Mouse (Mus musculus) fat pad, adult 2 months (tissue): ENCODE measurements around the gene Olfr1330.
"Not testable (repeated sequence)": the region's sequence is repeated elsewhere in the genome, so short reads cannot be mapped to it uniquely, and the experiment has no call there.

ENCODE experiments used
- DNase-seq: peaks from one replicate; pipeline ENCODE4 v3.0.0-alpha.2; 2011; ENCODE audit warnings: low read depth, low spot score; ENCODE audit errors: extremely low read depth

Gene Olfr1330

GRCm38 (mm10) chr4:118888297-118888696 lies at the start of gene Olfr1330:
Gene Olfr1330, plus strand, starts transcription at chr4:118888597.
- no peak for DNase-seq

GRCm38 (mm10) chr4:118861791-118862190 lies 26.6 kb upstream of the Olfr1330 start:
- DNase-seq: no peak

- DNase-seq: no peak
Observed at GRCm38 (mm10) chr4:118862704-118863103, 25.7 kb upstream of the Olfr1330 start.

GRCm38 (mm10) chr4:118864349-118864748 lies 24.0 kb upstream of the Olfr1330 start, which contains the start of gene Olfr1331:
Gene Olfr1331, plus strand, starts transcription at chr4:118864649.
- DNase-seq: no peak

GRCm38 (mm10) chr4:118867566-118867965 lies 20.8 kb upstream of the Olfr1330 start:
- no peak for DNase-seq

- DNase-seq: no peak
Observed at GRCm38 (mm10) chr4:118901981-118902380, 13.6 kb downstream of the Olfr1330 start.

- DNase-seq: not testable (repeated sequence)
Observed at GRCm38 (mm10) chr4:118917365-118917764, 29.0 kb downstream of the Olfr1330 start, which contains the start of gene Olfr1329. Gene Olfr1329, minus strand, starts transcription at chr4:118917465.

- not testable (repeated sequence) for DNase-seq
Observed at GRCm38 (mm10) chr4:118931326-118931725, 42.9 kb downstream of the Olfr1330 start.

GRCm38 (mm10) chr4:118938512-118938911 lies 50.1 kb downstream of the Olfr1330 start, which contains the start of gene Olfr1328:
Gene Olfr1328, minus strand, starts transcription at chr4:118938612.
- no peak for DNase-seq
